Mouse (Mus musculus) hematopoietic multipotent progenitor cell, adult 10-12 weeks (in vitro differentiated cells): ENCODE results near the gene Lrrfip2. TPM values are rescaled to one million over a fixed set of nuclear protein-coding genes. Genes with fewer than 3 reads are reported as not detected.

Experiments used
- polyA plus RNA-seq: library from polyadenylated mRNA; stranded (reverse); fragments of >175 nt; gene quantifications from 2 replicates; pipeline ENCODE4 v1.2.3, GENCODE M21; 2012; ENCODE audit warnings: low replicate concordance

Lrrfip2 gene
- 15.4 and 15.9 TPM in 2 replicates for polyA plus RNA-seq

GRCm38 (mm10) chr9:111117126-111117642, at the start of gene Lrrfip2:
Lrrfip2 (plus strand) TSS chr9:111117592.

GRCm38 (mm10) chr9:111271434-111272160, 154.2 kb downstream of the Lrrfip2 start, which contains the start of the genes Mlh1 and Epm2aip1:
Mlh1 (minus strand) TSS chr9:111271791.
Epm2aip1 (plus strand) TSS chr9:111271929.

Other genes with a start within 250 kb of the Lrrfip2 start
- gene Als2cl, start 237.7 kb upstream of the Lrrfip2 start, polyA plus RNA-seq, result 24.6 and 28.9 TPM in 2 replicates
- gene Tmie, start 237.5 kb upstream of the Lrrfip2 start, polyA plus RNA-seq, result 0.85 and 2.7 TPM in 2 replicates
- not detected in 2 replicates for gene Fam240a, start 200.7 kb upstream of the Lrrfip2 start, polyA plus RNA-seq
- not detected in 2 replicates for gene Tdgf1, start 171.4 kb upstream of the Lrrfip2 start, polyA plus RNA-seq
- not detected in 2 replicates for gene Lrrc2, start 166.0 kb upstream of the Lrrfip2 start, polyA plus RNA-seq
- not detected in 2 replicates for gene Rtp3, start 127.0 kb upstream of the Lrrfip2 start, polyA plus RNA-seq
- 7.0 and 8.8 TPM in 2 replicates for gene Ltf, start 98.3 kb upstream of the Lrrfip2 start, polyA plus RNA-seq
- 1.1 and 3.3 TPM in 2 replicates for gene Ccrl2, start 60.1 kb upstream of the Lrrfip2 start, polyA plus RNA-seq
- 5.5 and 7.1 TPM in 2 replicates for gene Mlh1, start 154.2 kb downstream of the Lrrfip2 start, polyA plus RNA-seq
- gene Epm2aip1, start 154.3 kb downstream of the Lrrfip2 start, polyA plus RNA-seq, result 3.2 and 4.7 TPM in 2 replicates
- 0.01 TPM in 1 of 2 replicates, not detected in the other for gene Trank1, start 194.1 kb downstream of the Lrrfip2 start, polyA plus RNA-seq